Mouse (Mus musculus): ENCODE data around the gene Slco3a1.

DNA sequence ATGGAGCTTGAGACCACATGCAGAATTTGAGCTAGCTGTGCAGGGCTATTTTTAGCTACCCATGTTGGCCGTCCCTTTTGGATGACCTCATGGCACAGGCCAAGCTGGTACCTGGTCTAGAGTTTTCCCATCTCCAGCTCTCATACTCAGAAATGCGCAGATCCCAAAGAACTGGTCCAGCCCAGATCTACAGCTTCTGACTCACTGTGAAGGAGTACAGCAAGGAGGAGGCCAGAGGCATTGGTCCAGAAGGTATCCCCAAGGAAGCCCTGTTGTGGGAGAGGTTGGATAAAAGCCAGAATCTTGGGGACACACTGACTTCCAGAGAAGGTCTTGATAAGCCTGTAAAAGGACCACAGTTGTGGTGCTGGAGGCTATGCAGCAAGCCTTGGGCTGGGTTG, 172.7 kb downstream of the Slco3a1 start:
- TF ChIP-seq EP300 (IDR thresholded peaks at IDR 0.05; ENCODE audit: low read depth), result no peak
- no peak for TF ChIP-seq CTCF (IDR thresholded peaks at IDR 0.05; ENCODE audit: low read depth)
